Mouse (Mus musculus) macrophage (primary cell): Measurements from ENCODE around the gene Mettl16. TPM values are rescaled to one million over a fixed set of nuclear protein-coding genes. Genes with fewer than 3 reads are reported as not detected.
A peak's percentile ranks its signal among the peaks of the same experiment; 100 is the strongest.

Experiments
- H3K27ac ChIP-seq: fragments of 350-480 bp; formaldehyde crosslinking; 2 replicates; pipeline ENCODE4 v1.9.0; 2021
- H3K36me3 ChIP-seq: fragments of 350-480 bp; formaldehyde crosslinking; 2 replicates; pipeline ENCODE4 v1.9.0; 2021; ENCODE audit errors: inconsistent target
- H3K4me3 ChIP-seq: fragments of 350-480 bp; formaldehyde crosslinking; 2 replicates; pipeline ENCODE4 v1.9.0; 2021; ENCODE audit errors: inconsistent target
- H3K79me2 ChIP-seq: fragments of 350-480 bp; formaldehyde crosslinking; 2 replicates; pipeline ENCODE4 v1.9.0; 2021; ENCODE audit errors: inconsistent target
- WGBS: methylation state at CpG from one replicate; pipeline ENCODE4 v1.1.7; 2026; ENCODE audit warnings: inconsistent platforms; ENCODE audit not compliant: missing documents; 5-methylcytosine and 5-hydroxymethylcytosine counted together
- polyA plus RNA-seq: library from polyadenylated mRNA; stranded (reverse); fragments of 250-400 nt; gene quantifications from 3 replicates; pipeline ENCODE4 v1.2.4, GENCODE M21; 2018; ENCODE audit warnings: inconsistent platforms

Mettl16 gene
- polyA plus RNA-seq, 1 experiment from 2014 or later, result 15.0 TPM

DNA sequence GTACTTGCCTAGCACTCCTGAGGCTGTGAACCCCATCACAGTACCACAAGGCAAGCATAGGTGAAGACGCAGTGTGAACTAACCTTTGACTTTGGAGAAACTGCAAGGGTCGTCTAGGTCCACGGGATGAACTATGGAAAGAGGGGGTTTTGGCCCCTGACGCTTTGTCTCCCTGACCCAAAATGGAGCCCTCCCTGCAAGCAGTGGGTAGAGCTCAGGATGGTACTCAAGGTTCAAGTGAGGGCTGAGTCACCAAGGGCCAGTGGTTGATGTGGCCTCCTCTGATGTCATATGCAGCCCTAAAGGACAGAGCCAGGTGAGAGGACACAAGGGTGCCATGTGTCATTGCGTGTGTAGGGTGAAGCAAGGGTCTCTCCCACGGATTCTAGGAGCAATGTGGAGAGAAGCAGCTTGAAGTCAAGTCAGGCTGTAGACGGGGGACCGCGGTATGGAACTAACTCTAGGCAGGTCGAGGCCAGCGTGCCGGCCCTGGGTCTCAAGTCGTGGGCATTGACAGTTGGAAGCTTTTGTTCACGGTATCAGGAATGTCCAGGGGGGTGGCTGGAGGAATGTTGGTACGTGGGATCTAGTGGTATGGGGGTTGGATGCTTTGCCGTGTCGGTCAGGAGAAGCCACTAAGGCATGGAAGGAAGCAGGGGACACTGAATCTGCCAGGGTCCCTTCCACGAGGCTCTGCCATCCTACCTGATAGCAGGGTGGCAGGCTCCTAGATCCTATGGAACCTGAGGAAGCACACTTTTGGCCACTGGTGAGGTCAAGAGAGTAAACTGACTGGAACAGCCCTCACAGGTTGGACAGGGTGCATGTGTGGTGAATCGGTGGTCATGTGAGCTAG lies 69.5 kb downstream of the Mettl16 start:
- Histone ChIP-seq H3K27ac (peak overlapping the region; percentile 99), H3K79me2 (peaks cover 69% of the 10 kb centered on the region), H3K4me3 (no peak overlapping the region), H3K36me3 (peaks cover 43% of the 10 kb centered on the region)
- 95% methylated on average over 19 of the region's 19 CpGs for WGBS

DNA sequence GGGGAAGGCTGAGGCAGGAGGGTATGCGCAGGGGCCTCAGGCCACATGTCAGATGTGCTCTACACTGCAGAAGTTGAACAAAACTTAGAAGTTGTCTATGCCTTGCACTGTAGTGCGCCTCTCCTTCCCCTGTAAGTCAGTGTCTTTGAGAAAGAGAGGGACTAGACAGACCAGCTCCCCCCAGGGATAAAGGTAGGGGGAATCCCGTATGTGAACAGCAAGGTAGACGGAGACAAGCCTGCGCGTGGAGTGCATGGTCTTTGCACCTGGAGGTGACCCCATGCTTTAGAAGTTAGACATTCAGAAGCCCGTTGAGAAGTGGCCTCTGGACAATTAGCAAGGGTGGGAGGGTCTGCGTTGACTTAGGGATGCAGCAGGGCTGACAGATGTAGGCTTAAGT lies 70.1 kb downstream of the Mettl16 start:
- Histone ChIP-seq H3K27ac (no peak overlapping the region), H3K36me3 (peaks cover 50% of the 10 kb centered on the region), H3K79me2 (peaks cover 62% of the 10 kb centered on the region), H3K4me3 (no peak overlapping the region)
- 95% methylated on average over 8 of the region's 8 CpGs for WGBS

- Histone ChIP-seq H3K4me3 (no peak overlapping the region), H3K36me3 (peaks cover 51% of the 10 kb centered on the region)
- WGBS, result 97% methylated on average over 9 of the region's 9 CpGs
Observed at GRCm38 (mm10) chr11:74841366-74841765, 70.7 kb downstream of the Mettl16 start.

GRCm38 (mm10) chr11:74842045-74842444 lies 71.4 kb downstream of the Mettl16 start:
- 95% methylated on average over 13 of the region's 13 CpGs for WGBS
- Histone ChIP-seq H3K27ac (no peak overlapping the region), H3K36me3 (peaks cover 51% of the 10 kb centered on the region), H3K4me3 (no peak overlapping the region), H3K79me2 (peaks cover 49% of the 10 kb centered on the region)

More at GRCm38 (mm10) chr11:74841366-74841765, 70.7 kb downstream of the Mettl16 start:
- Histone ChIP-seq H3K27ac (no peak overlapping the region), H3K79me2 (peaks cover 56% of the 10 kb centered on the region)

- H3K36me3 ChIP-seq, result peaks cover 51% of the 10 kb centered on the region
- peaks cover 47% of the 10 kb centered on the region for H3K79me2 ChIP-seq
- no peak overlapping the region for H3K4me3 ChIP-seq
- no peak overlapping the region for H3K27ac ChIP-seq
- WGBS, result 95% methylated on average over 21 of the region's 22 CpGs
Observed at GRCm38 (mm10) chr11:74842656-74843434, 72.2 kb downstream of the Mettl16 start.

GRCm38 (mm10) chr11:74843435-74843714 lies 72.7 kb downstream of the Mettl16 start:
- Histone ChIP-seq H3K4me3 (no peak overlapping the region), H3K79me2 (peaks cover 47% of the 10 kb centered on the region), H3K36me3 (peaks cover 51% of the 10 kb centered on the region), H3K27ac (no peak overlapping the region)
- WGBS, result 91% methylated on average over 2 of the region's 2 CpGs

DNA sequence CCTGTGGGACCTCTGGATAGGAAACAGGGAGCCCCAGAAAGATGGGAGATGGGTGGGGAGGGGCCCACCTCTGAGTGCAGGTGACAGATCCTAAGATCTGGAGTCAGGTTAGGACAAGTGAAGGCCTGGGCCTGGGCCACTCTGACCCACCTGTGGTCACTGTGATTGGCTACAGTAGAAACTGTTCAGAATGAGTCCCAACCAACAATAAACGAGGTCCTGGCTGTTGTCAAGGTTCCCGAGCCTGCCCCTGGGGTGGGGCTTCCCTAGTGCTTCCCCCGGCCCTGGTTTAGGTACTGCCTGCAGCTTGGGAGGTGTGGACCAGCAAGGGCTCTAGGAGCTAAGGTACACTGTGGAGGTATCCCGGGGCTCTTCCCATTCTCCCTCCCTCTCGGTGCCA lies 73.1 kb downstream of the Mettl16 start:
- Histone ChIP-seq H3K36me3 (peaks cover 51% of the 10 kb centered on the region), H3K27ac (no peak overlapping the region), H3K79me2 (peaks cover 47% of the 10 kb centered on the region), H3K4me3 (no peak overlapping the region)
- WGBS, result 89% methylated on average over 5 of the region's 5 CpGs

GRCm38 (mm10) chr11:74845784-74846183 lies 75.2 kb downstream of the Mettl16 start:
- 82% methylated on average over 3 of the region's 3 CpGs for WGBS
- peaks cover 45% of the 10 kb centered on the region for H3K36me3 ChIP-seq
- peaks cover 30% of the 10 kb centered on the region for H3K79me2 ChIP-seq
- no peak overlapping the region for H3K4me3 ChIP-seq
- H3K27ac ChIP-seq, result no peak overlapping the region

GRCm38 (mm10) chr11:74847919-74848521 lies 77.4 kb downstream of the Mettl16 start:
- WGBS, result 16% methylated on average over 13 of the region's 13 CpGs
- Histone ChIP-seq H3K36me3 (peaks cover 28% of the 10 kb centered on the region), H3K27ac (no peak overlapping the region), H3K4me3 (no peak overlapping the region), H3K79me2 (peaks cover 10% of the 10 kb centered on the region; the same call in 1 of the 2 replicates)

- Histone ChIP-seq H3K27ac (no peak overlapping the region), H3K4me3 (no peak overlapping the region), H3K79me2 (no peaks in the 10 kb centered on the region), H3K36me3 (no peaks in the 10 kb centered on the region)
- 94% methylated on average over 14 of the region's 14 CpGs for WGBS
Observed at GRCm38 (mm10) chr11:74850998-74851661, 80.5 kb downstream of the Mettl16 start.

DNA sequence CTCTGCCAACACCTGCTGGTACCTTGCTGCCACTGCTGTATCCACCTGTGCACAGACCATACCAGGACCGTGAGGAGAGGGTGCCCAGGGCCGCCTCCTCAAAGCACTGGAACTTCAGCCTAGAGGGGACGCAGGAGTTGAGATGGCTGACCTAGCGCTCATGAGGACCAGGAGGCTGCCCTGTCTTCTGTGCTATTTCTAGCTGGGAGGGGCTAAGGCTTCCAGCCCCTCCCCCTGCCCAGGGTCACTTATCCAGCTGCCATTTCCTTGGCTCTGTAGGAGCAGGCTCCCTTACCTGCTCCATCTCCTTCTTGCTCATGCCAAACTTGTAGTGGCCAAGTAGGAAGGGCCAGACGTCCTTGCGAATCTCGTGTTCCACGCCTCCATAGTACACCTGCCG lies 87.1 kb downstream of the Mettl16 start:
- H3K4me3 ChIP-seq, result no peak overlapping the region
- H3K27ac ChIP-seq, result no peak overlapping the region
- H3K79me2 ChIP-seq, result no peaks in the 10 kb centered on the region

DNA sequence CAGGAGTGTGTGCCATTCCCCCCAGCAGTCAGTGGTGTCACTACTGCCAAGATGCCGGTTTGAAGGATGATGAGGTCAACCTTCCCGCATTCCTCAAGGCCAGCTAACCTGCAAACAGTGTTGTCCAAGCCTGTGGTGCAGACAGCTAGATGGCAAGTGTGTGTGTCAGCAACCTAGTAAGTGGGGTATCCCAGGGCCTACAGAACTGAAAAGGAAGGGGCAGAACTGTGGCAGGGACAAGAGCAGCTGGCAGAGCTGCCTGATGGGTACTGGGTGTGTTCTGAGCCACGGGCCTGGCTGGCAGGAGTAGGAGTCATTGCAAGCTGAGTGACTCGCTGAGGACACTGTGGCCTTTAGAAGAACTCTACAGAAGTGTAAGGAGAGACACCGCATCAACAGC lies 91.5 kb downstream of the Mettl16 start:
- WGBS, result 95% methylated on average over 5 of the region's 5 CpGs
- no peaks in the 10 kb centered on the region for H3K36me3 ChIP-seq

More for the DNA sequence above, 87.1 kb downstream of the Mettl16 start:
- no peaks in the 10 kb centered on the region for H3K36me3 ChIP-seq
- WGBS, result 97% methylated on average over 9 of the region's 9 CpGs

GRCm38 (mm10) chr11:74863471-74863870 lies 92.8 kb downstream of the Mettl16 start:
- H3K27ac ChIP-seq, result no peak overlapping the region
- no peaks in the 10 kb centered on the region for H3K79me2 ChIP-seq
- no peak overlapping the region for H3K4me3 ChIP-seq
- H3K36me3 ChIP-seq, result no peaks in the 10 kb centered on the region
- WGBS, result 79% methylated on average over 11 of the region's 11 CpGs

More for the DNA sequence above, 91.5 kb downstream of the Mettl16 start:
- H3K79me2 ChIP-seq, result no peaks in the 10 kb centered on the region
- H3K4me3 ChIP-seq, result no peak overlapping the region
- no peak overlapping the region for H3K27ac ChIP-seq

GRCm38 (mm10) chr11:74864421-74864820 lies 93.8 kb downstream of the Mettl16 start:
- H3K36me3 ChIP-seq, result no peaks in the 10 kb centered on the region
- H3K79me2 ChIP-seq, result no peaks in the 10 kb centered on the region
- no peak overlapping the region for H3K4me3 ChIP-seq
- H3K27ac ChIP-seq, result no peak overlapping the region
- 95% methylated on average over 9 of the region's 9 CpGs for WGBS
